Mouse (Mus musculus) adipocyte (in vitro differentiated cells): ENCODE results near the gene Kcnab1.
"Not testable (repeated sequence)": the region's sequence is repeated elsewhere in the genome, so short reads cannot be mapped to it uniquely, and the experiment has no call there.

ENCODE experiments used
- DNase-seq: peaks from one replicate; pipeline ENCODE4 v3.0.0-alpha.2; 2016; ENCODE audit warnings: low spot score

Kcnab1 gene

DNA sequence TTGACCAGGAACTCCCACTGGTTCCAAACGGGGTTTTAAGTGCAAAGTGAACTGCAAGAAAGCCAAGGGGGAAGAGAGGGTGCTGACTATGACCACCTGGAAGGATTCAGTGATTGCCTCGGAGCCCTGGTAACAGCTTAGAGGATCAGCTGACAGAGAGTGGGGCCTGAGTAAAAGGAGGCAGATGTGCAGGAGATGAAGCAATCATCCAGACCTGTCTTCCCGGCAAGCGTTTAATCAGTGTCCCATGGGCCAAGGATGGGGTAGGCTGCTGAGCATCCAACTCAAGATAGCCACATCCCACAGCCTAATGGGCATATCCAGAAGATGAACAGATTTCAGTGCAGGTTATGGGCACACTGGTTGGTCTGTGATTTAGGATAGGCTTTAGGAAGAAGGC, 258.8 kb downstream of the Kcnab1 start:
- no peak for DNase-seq

DNA sequence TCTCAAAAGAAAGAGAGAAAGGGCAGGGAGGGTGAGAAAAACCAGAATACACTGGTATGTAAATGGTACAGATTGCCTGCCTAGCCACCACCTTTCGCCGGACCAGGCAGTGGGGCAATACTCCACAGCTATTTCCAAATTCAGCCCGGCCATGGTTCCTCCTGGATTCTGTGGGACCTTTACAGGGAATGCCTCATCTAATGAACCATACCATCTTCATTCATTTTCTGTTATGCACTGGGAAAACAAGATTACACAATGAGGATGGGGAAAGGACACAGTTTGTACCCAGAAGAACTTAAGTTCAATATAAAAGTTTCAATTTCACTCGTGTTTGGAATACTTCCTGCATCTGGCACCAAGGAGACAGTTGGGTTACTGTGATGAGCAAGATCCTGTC, 263.4 kb downstream of the Kcnab1 start:
- DNase-seq, result peak; percentile 52

DNA sequence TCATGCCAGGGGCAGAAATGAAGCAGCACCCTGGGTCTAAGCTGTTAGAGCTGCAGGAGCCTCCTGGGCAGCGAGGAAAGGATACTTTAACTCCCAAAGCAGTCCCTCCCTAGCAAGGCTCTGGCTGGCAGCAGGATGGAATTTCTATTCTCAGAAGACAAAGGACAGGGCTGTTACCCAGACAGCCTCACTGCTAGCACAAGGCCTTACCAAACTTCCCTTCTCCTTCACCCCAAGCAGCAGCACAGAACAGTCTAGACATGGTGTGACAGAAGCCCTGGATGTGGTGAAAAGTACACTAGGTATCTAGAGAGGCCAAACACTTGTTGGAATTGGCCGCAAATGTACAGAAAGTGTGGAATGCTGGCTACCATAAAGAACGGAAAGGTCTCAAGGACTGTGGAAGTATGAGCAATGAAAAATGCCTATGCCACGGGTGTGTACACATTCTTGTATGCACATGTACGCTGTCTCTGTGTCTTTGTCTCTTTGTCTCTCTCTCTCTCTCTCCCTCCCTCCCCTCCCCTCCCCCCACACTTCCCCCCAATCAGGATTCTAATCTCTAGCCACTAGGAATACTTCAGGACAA, 264.5 kb downstream of the Kcnab1 start:
- no peak for DNase-seq

DNA sequence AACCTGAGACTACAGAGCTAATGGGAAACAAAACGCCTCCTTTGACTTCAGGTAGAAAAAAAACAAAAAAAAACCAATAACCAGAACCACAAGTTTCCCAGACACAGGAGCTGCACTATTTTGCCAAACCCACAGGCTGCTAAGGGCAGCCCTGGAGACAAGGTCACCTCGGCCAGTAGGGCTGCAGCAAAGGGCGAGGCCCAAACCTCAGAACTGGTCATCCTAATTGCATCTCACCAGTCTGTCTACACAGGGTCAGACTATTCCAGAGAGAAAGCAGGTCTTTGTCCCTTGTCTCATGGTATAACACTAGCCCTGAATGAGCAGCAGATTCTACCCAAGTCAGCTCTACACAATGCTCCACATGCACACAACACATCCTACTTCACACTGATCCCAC, 265.5 kb downstream of the Kcnab1 start:
- DNase-seq, result no peak

DNA sequence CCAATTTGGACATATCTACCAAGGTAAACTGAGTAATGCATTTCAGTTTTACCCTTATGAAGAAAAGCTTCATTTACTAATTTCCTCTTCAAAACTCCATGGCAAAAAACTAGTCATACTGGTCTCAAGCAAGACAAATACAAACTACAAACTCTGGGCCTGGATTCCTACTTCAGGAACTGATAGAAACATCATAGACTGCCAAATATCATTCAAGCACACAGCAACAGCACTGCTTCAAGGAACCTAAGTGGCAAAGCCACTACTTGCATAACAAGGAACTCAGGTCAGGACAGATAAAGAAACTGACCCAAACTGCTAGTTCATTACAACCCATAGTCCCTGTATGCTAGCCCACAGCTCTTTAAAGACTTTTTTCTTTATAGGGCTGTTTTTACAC, 269.5 kb downstream of the Kcnab1 start:
- no peak for DNase-seq

DNA sequence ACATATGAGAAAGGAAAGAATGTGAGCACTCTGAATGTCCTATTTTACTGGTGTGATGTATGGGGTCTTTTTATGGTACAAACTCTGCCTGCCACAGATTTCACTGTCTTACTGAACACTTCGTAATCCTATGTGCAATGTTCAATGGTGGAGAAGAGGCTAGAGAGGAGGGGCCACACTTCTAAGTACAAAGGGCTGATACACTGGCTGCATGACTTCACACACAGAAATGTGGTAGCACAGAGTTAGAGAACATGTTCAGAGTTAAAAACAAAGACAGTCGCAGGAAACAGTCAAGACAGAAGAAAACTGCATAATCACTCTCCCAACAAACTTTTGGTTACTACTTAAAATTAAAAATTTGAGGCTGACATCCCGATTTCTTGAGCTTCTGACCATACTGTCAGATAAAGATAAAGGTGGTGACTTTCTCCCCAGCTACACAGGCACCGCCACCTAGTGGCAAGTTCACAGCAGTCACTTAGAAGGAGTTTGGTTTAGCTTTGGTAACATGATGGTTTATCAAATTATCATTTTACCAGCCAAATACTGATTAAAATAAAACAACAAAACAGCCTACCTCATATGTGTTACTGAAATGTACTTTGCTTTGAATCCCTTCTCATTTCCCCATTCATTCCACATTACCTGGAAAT, 270.8 kb downstream of the Kcnab1 start:
- peak; percentile 75 for DNase-seq

DNA sequence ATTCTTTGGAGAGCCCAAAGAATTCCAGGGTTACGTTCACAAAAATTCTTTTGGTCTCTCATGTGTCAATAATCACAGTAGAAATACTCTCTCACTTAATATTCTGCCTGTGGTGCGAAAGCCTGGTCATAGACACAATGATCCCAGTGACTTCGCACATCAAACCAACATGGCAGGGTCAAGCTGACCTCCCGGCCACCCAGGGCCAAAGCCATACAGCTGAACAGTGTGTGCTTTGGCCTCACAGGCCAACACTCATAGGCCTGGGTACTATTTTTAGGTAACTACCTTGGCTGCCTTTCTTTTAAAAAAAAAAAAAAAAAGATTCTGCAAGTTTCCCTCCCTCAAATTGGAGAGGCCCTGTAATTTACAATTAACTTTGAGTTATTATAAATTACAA, 271.9 kb downstream of the Kcnab1 start:
- no peak for DNase-seq

DNA sequence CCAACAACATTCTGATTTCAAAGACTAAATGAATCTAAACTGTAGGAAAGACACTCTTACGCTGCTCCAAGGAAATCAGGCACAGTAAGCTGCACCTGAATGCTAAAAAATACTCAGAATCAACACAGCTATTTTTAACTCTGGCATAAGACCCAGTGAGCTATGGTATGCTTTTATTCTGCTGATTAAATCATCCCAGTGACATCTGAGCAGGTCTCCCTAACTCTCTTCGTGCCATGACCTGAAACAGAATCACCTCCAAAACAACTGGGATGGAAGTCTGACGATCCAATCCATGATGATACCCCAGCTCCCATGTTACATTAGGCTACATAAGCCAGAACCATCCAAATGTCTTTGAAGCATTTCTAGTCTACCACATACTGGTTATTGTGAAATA, 275.2 kb downstream of the Kcnab1 start:
- no peak for DNase-seq

DNA sequence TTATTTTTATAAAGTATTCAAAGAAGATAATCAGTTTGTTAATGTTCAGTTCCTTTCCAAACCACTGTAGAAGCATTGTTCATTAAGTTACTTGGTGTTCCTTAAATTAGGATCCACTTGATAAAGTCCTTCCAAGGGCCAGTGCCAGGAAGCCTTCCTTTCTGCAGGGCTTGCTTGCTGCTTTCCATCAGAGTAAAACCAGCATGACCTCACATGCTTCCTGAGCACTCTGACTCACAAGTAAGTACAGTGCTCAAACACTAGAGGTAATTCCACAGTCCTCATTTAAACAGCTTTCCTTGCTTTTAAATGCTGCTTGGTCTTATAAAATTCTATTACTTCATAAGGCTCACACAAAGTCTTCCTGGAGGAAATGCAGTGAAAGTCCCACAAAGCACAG, 276.6 kb downstream of the Kcnab1 start:
- no peak for DNase-seq

DNA sequence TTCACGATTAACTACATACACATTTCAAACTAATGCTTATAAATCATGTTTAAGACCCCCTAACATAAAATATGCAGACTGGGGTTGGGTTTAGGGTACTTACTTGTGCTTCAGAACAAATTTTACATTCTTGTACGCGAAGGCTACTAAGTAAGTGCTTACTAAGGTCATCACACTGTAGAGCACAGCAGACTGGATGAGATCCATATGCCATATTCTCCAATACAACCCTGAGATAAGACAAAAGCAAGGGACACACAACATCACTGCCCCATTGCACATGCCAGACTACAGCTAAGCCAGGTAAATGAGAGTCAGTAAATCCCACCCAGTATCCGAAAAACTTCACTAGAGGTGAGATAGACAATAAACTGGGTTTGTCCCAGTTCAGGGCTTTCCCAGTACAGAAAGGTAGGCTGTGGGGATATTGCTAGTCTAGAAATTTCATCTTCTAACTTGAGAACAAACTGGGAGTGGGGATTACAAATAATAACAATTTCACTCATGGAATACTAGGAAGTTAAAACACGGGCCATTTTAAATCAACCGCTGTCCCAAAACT, 282.1 kb downstream of the Kcnab1 start:
- no peak for DNase-seq

DNA sequence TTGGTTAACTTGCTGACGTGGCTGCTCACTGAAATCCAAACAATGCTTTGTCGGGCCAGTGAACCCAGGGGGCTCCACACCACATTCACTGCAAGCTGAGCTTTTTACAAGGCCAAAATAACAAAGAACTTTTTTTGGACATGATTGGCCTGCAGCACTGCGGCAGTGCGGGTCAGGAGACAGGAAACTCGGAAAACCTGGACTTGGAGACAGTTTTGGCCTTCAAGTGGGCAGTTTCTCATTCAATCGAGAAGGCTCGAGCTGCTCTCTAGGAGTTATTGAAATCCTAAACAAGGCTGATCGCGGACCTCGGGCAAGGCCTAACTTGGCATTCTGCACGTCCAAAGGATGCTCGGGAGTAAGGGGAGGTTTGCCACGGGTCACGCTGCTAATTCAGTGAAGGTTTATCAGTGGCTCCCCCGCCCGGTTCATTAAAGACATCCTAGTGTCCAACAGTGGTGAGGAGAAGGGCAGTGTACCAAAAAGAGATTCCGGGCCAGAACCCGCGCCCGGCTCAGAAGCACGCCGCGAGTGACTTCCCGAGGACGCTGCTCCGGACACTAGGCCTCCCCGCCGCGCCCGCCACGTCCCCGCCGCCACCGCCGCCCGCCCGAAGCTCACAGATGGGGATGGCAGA, 282.7 kb downstream of the Kcnab1 start:
- peak; percentile 63 for DNase-seq

DNA sequence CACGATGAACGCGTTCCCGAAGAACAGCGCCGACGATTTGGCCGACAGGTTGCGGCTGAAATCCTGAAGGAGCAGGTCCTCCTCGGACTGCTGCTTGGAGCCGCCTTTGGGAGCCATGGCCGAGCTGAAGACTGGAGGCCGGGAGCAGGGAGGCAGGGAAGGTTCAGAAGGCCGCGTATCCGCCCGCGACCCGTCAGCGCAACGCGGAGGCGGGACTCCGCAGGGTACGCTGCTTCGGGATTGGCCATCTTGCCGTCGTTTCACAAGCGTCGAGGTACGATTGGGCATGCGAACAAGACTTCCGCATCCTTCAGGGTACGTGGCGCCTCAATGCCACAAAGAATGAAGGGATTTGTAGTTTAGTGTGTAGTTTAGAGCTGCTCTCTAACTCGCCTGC, 283.2 kb downstream of the Kcnab1 start, which contains the start of gene Ssr3:
Gene Ssr3 (minus strand): TSS at position 203 of the 397 bp plus-strand sequence.
- DNase-seq, result peak; percentile 99

DNA sequence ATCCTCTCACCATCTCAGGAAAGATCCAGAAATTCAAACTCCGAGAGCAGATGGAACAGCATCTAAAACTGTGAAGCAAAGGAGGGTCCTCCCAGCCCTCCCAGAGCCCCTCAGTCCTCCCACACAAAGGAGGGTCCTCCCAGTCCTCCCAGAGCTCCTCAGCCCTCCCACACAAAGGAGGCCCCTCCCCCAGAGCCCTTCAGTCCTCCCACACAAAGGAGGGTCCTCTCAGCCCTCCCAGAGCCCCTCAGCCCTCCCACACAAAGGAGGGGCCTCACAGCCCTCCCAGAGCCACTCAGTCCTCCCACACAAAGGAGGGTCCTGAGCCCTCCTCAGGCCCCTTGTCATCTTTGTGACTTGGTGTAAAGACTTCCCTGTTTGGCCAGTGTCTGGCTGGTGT, 285.9 kb downstream of the Kcnab1 start:
- DNase-seq, result not testable (repeated sequence)

DNA sequence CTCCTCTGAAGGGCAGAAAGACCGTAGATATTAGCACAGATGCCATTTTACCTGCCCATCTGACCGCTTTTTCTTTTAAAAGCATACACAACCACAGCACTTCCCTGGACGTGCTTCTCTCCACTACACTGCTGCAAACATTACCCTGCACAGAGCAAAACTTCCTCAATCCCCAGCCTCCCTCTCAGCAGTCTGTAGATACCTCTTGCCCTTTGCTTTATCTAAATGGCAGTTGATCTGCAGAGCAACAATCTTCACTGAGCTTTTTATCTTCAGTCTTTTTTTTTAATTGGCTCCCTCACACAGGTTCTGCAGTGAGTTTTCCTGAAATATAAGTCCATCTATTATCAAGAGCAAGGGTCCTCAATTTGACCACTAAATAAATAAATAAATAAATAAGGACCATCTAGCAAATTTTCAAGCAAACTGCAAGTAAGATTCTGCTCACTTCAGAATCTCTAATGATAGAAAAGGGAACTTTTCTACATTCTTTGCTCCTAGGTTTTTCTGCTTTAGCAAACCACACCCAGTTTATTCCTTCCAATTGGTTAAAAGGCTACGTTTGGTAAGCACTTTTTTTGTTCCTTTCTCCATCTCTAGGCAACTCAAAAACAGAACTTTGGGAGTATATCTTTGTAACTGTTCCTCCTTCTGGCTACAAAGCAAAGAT, 287.8 kb downstream of the Kcnab1 start:
- no peak for DNase-seq

DNA sequence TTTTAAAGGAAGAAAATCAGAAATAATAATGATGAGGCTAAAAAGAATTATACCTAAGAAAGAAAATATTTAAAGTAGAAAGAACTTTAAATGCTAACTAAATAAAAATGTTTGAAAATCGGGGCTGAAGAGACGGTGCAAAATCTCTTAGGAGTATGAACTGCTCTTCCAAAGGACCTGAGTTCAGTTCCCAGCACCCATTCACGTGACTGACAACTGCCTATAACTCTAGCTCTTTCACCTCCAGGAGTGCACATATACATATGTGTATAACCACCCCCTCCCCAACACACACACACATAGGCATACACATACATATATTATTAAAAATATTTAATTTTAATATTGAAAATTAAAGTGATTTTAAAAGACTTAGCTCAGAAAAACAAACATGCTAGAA, 288.4 kb downstream of the Kcnab1 start:
- no peak for DNase-seq

DNA sequence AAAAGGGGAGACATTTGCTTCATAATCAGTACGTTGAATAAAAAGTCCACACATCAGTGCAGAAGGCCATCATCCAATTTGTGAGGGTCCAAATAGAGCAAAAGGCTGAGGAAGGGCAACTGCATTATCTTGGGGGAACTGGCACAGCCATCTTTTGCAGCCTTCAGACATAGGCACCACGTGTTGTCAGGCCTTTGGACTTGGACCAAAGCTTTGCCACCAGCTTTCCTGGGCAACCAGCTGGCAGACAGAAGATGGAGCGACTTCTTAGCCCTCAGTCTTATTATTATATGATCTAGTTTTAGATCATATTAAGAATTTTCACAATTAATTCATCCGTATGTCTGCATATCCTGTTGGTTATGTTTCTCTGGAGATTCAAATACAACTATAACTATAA, 296.6 kb downstream of the Kcnab1 start:
- no peak for DNase-seq

DNA sequence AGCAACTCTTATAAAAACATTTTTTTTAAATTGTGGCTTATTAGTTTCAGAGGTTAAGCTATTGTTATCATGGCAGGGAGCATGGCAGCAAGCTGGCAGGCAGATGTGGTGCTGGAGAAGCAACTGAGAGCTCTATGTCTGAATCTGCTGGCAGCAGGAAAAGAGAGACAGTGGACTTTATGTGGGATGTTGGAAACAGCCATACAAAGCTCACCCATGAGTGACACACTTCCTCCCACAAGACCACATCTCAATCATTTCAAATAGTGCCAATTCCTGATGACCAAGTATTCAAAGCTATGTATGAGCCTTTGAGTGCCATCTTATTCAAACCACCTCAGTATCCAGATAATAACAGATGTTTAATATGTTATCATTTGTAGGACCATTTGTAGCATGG, 298.7 kb downstream of the Kcnab1 start:
- no peak for DNase-seq

DNA sequence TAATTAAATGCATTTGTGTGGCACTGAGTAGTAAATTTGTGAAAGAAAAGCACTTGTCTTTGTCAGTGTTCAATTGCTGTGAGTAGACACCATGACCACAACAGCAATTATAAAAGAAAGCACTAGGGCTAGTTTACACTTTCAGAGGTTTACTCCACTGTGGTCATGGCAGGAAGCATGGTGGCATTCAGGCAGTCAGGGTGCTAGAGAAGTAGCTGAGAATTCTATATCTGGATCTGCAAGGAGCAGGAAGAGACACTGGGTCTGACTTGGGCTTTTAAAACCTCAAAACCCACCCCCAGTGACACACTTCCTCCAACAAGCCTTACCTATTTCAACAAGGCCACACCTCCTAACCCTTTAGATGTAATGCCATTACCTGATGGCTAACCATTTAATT, 307.4 kb downstream of the Kcnab1 start:
- no peak for DNase-seq

DNA sequence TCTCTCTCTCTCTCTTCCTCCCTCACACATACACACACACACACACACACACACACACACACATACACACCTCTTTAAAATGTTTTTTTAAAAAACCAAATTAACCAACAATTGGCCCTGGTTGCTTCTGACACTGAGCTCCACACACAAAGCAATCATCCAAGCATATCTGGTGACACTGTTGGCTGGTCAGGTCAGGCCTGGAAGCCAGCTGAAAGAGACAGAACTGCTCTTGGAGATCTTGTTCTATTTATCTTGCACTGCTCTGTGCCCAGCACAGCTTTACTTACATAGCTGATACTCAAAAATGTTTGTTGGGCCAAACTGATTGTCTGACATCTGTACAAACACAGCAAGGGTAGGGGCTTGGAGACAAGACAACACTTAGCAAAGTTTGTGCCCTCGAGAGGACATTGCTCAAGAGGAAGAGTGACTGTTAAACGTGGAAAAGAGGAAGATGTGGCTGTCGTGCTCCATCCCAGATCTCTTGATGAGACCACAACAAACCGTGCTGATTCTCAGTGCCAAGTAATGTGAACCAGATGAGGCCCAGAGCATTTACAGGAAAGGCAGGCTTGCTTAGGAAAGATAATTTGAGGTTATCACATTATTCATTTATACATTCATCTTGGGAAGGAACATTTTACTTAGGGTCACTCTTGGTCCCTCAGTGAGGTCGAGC, 308.9 kb downstream of the Kcnab1 start:
- DNase-seq, result peak; percentile 19

DNA sequence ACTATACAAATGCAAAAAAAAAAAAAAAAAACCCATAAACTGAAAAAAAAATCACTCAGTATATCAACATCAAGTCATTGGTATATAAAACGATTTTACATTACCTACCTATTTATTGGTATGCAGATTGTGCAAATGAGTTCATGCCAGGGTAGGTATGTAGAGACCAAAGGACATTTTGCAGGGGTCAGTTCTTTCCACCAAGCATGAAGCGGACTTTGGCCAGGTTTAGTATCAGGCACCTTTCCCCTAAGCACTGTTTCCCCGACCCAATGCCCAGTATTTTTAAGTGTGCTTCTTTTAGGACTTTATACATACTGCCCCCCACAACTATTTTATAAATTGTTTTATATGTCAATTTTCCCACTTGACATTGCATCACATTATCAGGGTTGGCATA, 310.5 kb downstream of the Kcnab1 start:
- no peak for DNase-seq
